Mouse (Mus musculus): Measurements from ENCODE around the gene Dcaf11.

Gene Dcaf11

GRCm38 (mm10) chr14:55585566-55585960, 25.8 kb downstream of the Dcaf11 start:
- peak; percentile 17 to 30 for DNase-seq

- no peak for DNase-seq
Observed at GRCm38 (mm10) chr14:55586149-55586548, 26.3 kb downstream of the Dcaf11 start.

- DNase-seq = no peak
Observed at GRCm38 (mm10) chr14:55589271-55589670, 29.5 kb downstream of the Dcaf11 start.

- no peak for DNase-seq
Observed at GRCm38 (mm10) chr14:55589771-55590448, 30.1 kb downstream of the Dcaf11 start.

- DNase-seq = peak; percentile 72 to 75
Observed at GRCm38 (mm10) chr14:55590748-55591330, 31.0 kb downstream of the Dcaf11 start, which contains the start of gene Psme2. Psme2 (minus strand) TSS chr14:55591113.

- peak; percentile 87 to 90 for DNase-seq
Observed at GRCm38 (mm10) chr14:55591331-55591891, 31.6 kb downstream of the Dcaf11 start, which contains the start of gene Rnf31. Rnf31 (plus strand) TSS chr14:55591708.

GRCm38 (mm10) chr14:55592226-55592625, 32.4 kb downstream of the Dcaf11 start:
- no peak for DNase-seq

- DNase-seq = no peak
Observed at GRCm38 (mm10) chr14:55596036-55596690, 36.4 kb downstream of the Dcaf11 start.

GRCm38 (mm10) chr14:55598521-55599390, 39.0 kb downstream of the Dcaf11 start:
- no peak for DNase-seq

GRCm38 (mm10) chr14:55603271-55603632, 43.4 kb downstream of the Dcaf11 start, which contains the start of gene Irf9:
Irf9 (plus strand) TSS chr14:55603571.
- DNase-seq = no peak

GRCm38 (mm10) chr14:55603633-55604576, 44.1 kb downstream of the Dcaf11 start:
- peak; percentile 94 for DNase-seq

- DNase-seq = no peak
Observed at GRCm38 (mm10) chr14:55604823-55605222, 45.0 kb downstream of the Dcaf11 start.

- no peak for DNase-seq
Observed at GRCm38 (mm10) chr14:55605743-55606459, 46.1 kb downstream of the Dcaf11 start.

GRCm38 (mm10) chr14:55608339-55608738, 48.5 kb downstream of the Dcaf11 start:
- no peak for DNase-seq

GRCm38 (mm10) chr14:55613346-55613745, 53.5 kb downstream of the Dcaf11 start:
- DNase-seq = no peak

GRCm38 (mm10) chr14:55614565-55615178, 54.9 kb downstream of the Dcaf11 start:
- DNase-seq = no peak

GRCm38 (mm10) chr14:55615876-55616275, 56.1 kb downstream of the Dcaf11 start:
- DNase-seq = no peak

- DNase-seq = no peak
Observed at GRCm38 (mm10) chr14:55616844-55617243, 57.0 kb downstream of the Dcaf11 start.

GRCm38 (mm10) chr14:55617822-55618221, 58.0 kb downstream of the Dcaf11 start, which contains the start of gene Rec8:
Rec8 (plus strand) TSS chr14:55618037.
- DNase-seq = no peak

Measured in thymus, postnatal 36 days (tissue).